Mouse (Mus musculus): ENCODE measurements at regions not wholly inside any gene's neighbourhood (a gene's known extent, or its start where the extent isn't known, plus 50 kb on each side); places are given as distances from the start of the nearest gene placed in this dataset.
"Not testable (repeated sequence)": the region's sequence is repeated elsewhere in the genome, so short reads cannot be mapped to it uniquely, and the experiment has no call there.

DNA sequence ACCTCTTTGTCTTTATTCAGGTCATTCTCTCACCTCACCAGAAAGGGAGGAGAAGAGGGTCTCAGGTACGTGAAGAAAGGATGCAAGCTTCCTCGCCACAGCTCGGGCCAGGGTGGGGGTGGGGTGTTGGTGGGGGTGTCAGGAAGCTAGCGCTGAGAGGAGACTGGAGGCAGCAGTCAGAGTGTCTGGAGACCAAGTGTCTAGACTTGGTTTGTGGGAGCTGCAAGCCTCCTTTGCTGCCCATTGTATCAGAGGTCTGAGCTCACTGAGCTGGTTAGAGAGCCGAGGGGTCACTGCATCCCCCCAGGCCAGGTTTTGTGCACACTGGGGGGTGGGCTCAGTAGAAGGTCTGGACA is 159.4 kb upstream of the Myt1l start:
- DNase-seq (ENCODE audit: low read depth) = no peak

DNA sequence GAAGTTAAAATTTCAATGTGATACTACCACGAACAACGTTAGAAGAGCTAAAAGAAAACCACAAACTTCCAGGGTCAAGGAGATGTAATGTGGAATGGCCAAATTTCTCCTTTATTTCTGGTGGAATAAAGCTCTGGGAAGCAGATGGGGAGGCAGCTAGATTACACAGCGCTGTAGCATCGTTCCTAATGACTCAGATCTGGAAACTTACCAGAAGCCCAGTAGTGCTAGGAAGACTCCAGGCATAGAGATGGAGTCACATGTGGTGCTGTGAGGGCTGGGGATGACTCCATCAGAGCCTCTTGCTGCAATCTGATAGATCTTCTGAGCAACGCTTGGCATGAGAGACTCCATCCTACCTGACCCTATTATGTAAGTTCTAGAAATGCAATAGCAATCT is 136.4 kb upstream of the Myt1l start:
- no peak for DNase-seq (ENCODE audit: low read depth)

- no peak for DNase-seq (ENCODE audit: low read depth)
Observed at GRCm38 (mm10) chr12:29394271-29394670, 133.9 kb upstream of the Myt1l start.

- DNase-seq (ENCODE audit: low read depth) = no peak
Observed at GRCm38 (mm10) chr12:29394881-29395280, 133.3 kb upstream of the Myt1l start.

DNA sequence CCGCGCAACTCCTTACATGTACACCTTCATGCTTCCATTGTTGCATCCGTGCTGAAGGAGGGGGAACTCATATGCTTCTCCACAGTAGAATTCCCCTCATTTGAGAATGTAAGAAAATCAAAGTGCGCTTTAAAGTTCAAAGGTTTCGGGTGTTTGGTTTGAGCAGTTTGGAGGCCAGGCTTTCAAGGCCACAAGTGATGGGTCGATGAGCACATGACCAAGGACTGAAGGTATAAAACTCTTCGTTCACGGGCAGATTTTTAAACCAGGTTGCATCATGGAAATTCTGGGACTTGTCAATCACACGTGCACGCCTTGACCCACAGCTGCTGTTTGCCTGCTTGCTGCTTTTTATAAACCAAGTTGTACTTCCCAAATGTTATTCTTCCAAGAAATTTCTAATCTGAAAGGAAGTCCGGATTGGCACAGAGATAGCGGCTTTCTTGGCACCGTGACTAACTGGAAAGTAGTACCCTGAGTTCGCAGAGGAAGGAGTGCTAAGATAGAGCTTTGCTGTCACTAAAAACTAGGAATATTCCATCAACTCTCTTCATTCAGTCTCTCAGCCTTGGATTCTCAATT is 132.7 kb upstream of the Myt1l start:
- no peak for DNase-seq (ENCODE audit: low read depth)

- DNase-seq (ENCODE audit: low read depth) = no peak
Observed at GRCm38 (mm10) chr12:29404434-29404833, 123.8 kb upstream of the Myt1l start.

DNA sequence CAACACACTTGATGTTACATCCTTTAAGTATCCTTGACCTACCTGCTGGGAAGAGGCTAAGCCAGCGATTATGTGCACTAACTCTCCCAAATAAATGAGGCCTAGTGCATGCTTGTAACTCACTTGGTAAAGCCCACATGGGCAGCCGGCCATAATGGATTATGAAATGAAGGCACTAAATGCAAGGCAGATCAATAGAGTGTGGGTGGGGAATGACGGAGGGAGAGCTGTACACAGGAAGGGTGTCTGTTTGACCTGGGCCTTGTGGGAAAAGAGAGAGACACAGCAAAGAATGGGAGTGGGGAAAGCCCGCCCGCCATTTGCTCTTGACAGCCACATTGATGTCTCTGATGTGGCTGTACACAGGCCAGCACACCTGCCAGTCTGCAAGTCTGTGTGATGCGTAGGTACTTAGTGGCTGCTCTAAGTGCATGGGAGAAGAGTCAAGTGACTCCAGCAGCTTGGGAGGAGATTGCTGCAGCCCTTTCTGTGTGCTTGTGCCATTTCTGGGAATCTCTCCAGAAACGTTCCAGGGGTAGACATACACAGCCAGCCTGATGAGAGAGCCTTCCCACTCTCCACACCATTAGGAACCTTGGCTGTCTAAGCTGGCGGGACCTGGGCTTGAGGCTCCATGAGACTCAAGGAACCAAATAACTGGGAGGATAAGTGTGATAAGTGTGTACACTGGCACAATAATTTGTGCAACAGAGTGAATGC is 118.7 kb upstream of the Myt1l start:
- DNase-seq (ENCODE audit: low read depth) = no peak

- no peak for DNase-seq (ENCODE audit: low read depth)
Observed at GRCm38 (mm10) chr12:29433936-29434335, 94.2 kb upstream of the Myt1l start.

DNA sequence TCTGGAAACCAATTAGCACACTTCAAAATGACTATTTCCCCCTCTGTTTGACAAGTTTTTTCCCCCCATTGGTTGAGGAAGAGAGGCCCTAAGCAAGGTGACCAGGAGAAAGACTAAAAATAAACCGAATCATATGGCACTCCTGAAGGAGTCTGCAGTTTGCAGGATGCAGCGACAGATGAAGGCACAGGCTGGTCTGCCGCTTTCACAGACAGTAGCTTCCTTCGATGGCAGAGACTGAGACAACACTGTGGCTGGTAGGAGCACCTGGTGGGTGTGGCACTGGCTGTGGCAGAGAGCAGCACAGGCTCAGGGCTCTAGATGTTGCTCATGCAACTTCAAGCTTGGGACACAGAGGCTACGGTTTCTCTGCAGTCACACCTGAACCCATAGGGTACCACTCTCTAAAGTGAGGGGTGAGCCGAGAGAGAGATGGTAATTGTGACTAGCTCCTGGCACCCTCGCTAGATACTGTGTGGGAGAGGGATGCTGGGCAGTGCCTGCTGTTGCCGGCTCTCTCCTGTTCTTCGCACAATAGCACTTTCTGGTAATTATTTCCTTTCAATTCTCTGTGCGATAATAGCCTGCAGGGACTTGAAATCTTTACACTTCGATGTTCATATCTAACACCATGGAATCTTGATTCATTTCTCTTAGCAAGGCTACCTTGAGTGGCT is 88.7 kb upstream of the Myt1l start:
- DNase-seq (ENCODE audit: low read depth) = no peak

- DNase-seq (ENCODE audit: low read depth) = not testable (repeated sequence)
Observed at GRCm38 (mm10) chr12:29465201-29465600, 63.0 kb upstream of the Myt1l start.

All from naive thymus-derived CD4-positive, alpha-beta T cell, adult 2 months (primary cell).